Mouse (Mus musculus): ENCODE results near the gene Fcgr3. TPM values are rescaled to one million over a fixed set of nuclear protein-coding genes. Genes with fewer than 3 reads are reported as not detected.

Fcgr3 gene
- 42.6 and 55.1 TPM in 2 replicates for polyA plus RNA-seq (2015; fragmentation: Nextera tagmentation; extraction: Ambion mirVana)

GRCm38 (mm10) chr1:171064491-171065242, at the start of gene Fcgr3:
Gene Fcgr3 (minus strand): TSS chr1:171064935.

GRCm38 (mm10) chr1:171113873-171114299, 49.2 kb upstream of the Fcgr3 start, which contains the start of gene Cfap126:
Gene Cfap126 (plus strand): TSS chr1:171113918.

DNA sequence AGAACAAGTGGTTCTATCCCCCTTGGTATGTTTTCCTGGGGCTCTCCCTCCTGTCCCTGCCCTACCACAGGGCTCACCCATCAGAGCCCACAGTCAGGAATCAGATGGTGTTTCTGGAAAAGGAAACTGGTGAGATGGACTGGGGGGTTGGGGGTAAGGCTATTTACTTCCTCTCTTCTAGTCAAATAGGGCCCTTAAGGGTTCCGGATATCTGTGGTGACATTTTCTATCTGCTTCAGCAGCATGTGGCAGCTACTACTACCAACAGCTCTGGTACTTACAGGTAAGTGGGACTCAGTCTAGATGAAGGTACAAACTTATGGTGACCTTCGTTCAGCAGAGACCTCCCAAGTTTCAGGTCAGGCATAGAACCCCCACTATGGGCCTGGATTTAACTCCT, 46.0 kb downstream of the Fcgr3 start, which contains the start of gene Fcgr4:
TSS of gene Fcgr4 (plus strand) at position 184 of the 400 bp plus-strand sequence.

Small RNA genes lying within 50 kb of the gene (microRNA-seq; reads per million reads assigned to microRNA genes)
- not detected for gene Gm27552 (ENCODE audit: borderline replicate concordance, insufficient number of aligned reads)
- not detected for gene Gm27844 (ENCODE audit: borderline replicate concordance, insufficient number of aligned reads)
- 1.8 reads per million for gene Mir6546 (ENCODE audit: borderline replicate concordance, insufficient number of aligned reads)

Other genes starting within 250 kb of the Fcgr3 start
- 4.6 and 7.1 TPM in 2 replicates for gene Atf6, start 197.2 kb downstream of the Fcgr3 start, polyA plus RNA-seq (2015; fragmentation: Nextera tagmentation; extraction: Ambion mirVana)
- 1.9 and 2.2 TPM in 2 replicates for gene Gm26620, start 179.9 kb downstream of the Fcgr3 start, polyA plus RNA-seq (2015; fragmentation: Nextera tagmentation; extraction: Ambion mirVana)
- 43.7 and 46.4 TPM in 2 replicates for gene Dusp12, start 179.4 kb downstream of the Fcgr3 start, polyA plus RNA-seq (2015; fragmentation: Nextera tagmentation; extraction: Ambion mirVana)
- gene Fcrlb, start 152.0 kb downstream of the Fcgr3 start, polyA plus RNA-seq (2015; fragmentation: Nextera tagmentation; extraction: Ambion mirVana) = 0.35 TPM in 1 of 2 replicates, not detected in the other
- 0.25 and 0.68 TPM in 2 replicates for gene Fcrla, start 137.4 kb downstream of the Fcgr3 start, polyA plus RNA-seq (2015; fragmentation: Nextera tagmentation; extraction: Ambion mirVana)
- 12.9 and 15.4 TPM in 2 replicates for gene Fcgr2b, start 88.4 kb downstream of the Fcgr3 start, polyA plus RNA-seq (2015; fragmentation: Nextera tagmentation; extraction: Ambion mirVana)
- gene Fcgr4, start 46.0 kb downstream of the Fcgr3 start, polyA plus RNA-seq (2015; fragmentation: Nextera tagmentation; extraction: Ambion mirVana) = 5.6 and 6.3 TPM in 2 replicates
- gene Cfap126, start 49.0 kb upstream of the Fcgr3 start, polyA plus RNA-seq (2015; fragmentation: Nextera tagmentation; extraction: Ambion mirVana) = 4.1 and 7.5 TPM in 2 replicates
- gene Sdhc, start 85.7 kb upstream of the Fcgr3 start, polyA plus RNA-seq (2015; fragmentation: Nextera tagmentation; extraction: Ambion mirVana) = 198 and 253 TPM in 2 replicates
- gene Mpz, start 85.8 kb upstream of the Fcgr3 start, polyA plus RNA-seq (2015; fragmentation: Nextera tagmentation; extraction: Ambion mirVana) = 9.0 and 16.4 TPM in 2 replicates
- 6.8 and 12.3 TPM in 2 replicates for gene Pcp4l1, start 131.3 kb upstream of the Fcgr3 start, polyA plus RNA-seq (2015; fragmentation: Nextera tagmentation; extraction: Ambion mirVana)
- 1.7 and 2.5 TPM in 2 replicates for gene Nr1i3, start 149.0 kb upstream of the Fcgr3 start, polyA plus RNA-seq (2015; fragmentation: Nextera tagmentation; extraction: Ambion mirVana)
- gene Tomm40l, start 157.6 kb upstream of the Fcgr3 start, polyA plus RNA-seq (2015; fragmentation: Nextera tagmentation; extraction: Ambion mirVana) = 24.7 and 27.6 TPM in 2 replicates
- gene Apoa2, start 160.1 kb upstream of the Fcgr3 start, polyA plus RNA-seq (2015; fragmentation: Nextera tagmentation; extraction: Ambion mirVana) = 476 and 741 TPM in 2 replicates
- 91.3 and 98.9 TPM in 2 replicates for gene Fcer1g, start 169.4 kb upstream of the Fcgr3 start, polyA plus RNA-seq (2015; fragmentation: Nextera tagmentation; extraction: Ambion mirVana)
- gene Adamts4, start 185.5 kb upstream of the Fcgr3 start, polyA plus RNA-seq (2015; fragmentation: Nextera tagmentation; extraction: Ambion mirVana) = 2.1 and 2.6 TPM in 2 replicates
- gene Ndufs2, start 186.5 kb upstream of the Fcgr3 start, polyA plus RNA-seq (2015; fragmentation: Nextera tagmentation; extraction: Ambion mirVana) = 307 and 430 TPM in 2 replicates
- 25.8 and 38.1 TPM in 2 replicates for gene B4galt3, start 205.4 kb upstream of the Fcgr3 start, polyA plus RNA-seq (2015; fragmentation: Nextera tagmentation; extraction: Ambion mirVana)
- gene Ppox, start 216.3 kb upstream of the Fcgr3 start, polyA plus RNA-seq (2015; fragmentation: Nextera tagmentation; extraction: Ambion mirVana) = 19.7 and 42.8 TPM in 2 replicates
- 27.7 and 43.9 TPM in 2 replicates for gene Usp21, start 223.1 kb upstream of the Fcgr3 start, polyA plus RNA-seq (2015; fragmentation: Nextera tagmentation; extraction: Ambion mirVana)
- gene Ufc1, start 230.1 kb upstream of the Fcgr3 start, polyA plus RNA-seq (2015; fragmentation: Nextera tagmentation; extraction: Ambion mirVana) = 136 and 154 TPM in 2 replicates